Comparison of ENCODE assay signal across 7 mouse cellular contexts in genomic region chr5:137530075-137530474, GRCm38 (mm10). TPM values are rescaled to one million over a fixed set of nuclear protein-coding genes. Genes with fewer than 3 reads are reported as not detected.
A peak's percentile ranks its signal among the peaks of the same experiment; 100 is the strongest.
DNase-seq lines count a peak whose midpoint lies in the region; ATAC-seq and TF ChIP-seq lines count a peak whose summit lies in the region.

No protein-coding gene starts in this region.

- H3K4me1 ChIP-seq in lung, embryonic 15.5 days, result peaks cover 27% of the 10 kb centered on the region; the same call in 1 of the 2 replicates
- peaks cover 48% of the 10 kb centered on the region for H3K4me1 ChIP-seq in forebrain, embryonic 12.5 days
- peaks cover 42% of the 10 kb centered on the region for H3K4me1 ChIP-seq in limb, embryonic 12.5 days (replicated peaks)
- H3K4me1 ChIP-seq in olfactory bulb, adult 2 months (ENCODE audit: control insufficient read depth, insufficient read depth, low read length), result peaks cover 40% of the 10 kb centered on the region

- WGBS in lung, embryonic 15.5 days, result 70% methylated on average over 8 of the region's 8 CpGs
- 80% methylated on average over 8 of the region's 8 CpGs for WGBS in forebrain, embryonic 12.5 days
- WGBS in limb, embryonic 12.5 days, result 78% methylated on average over 8 of the region's 8 CpGs
- WGBS in olfactory bulb, adult 2 months, result 45% methylated on average over 8 of the region's 8 CpGs

- no peak for DNase-seq in lung, adult 18-20 months
- no peak for DNase-seq in spleen, postnatal 36 days (ENCODE audit: low spot score in 2 of 2)
- DNase-seq in adrenal gland, adult (ENCODE audit: inconsistent age in 2 of 2, low spot score in 1 of 2), result no peak

- no peaks in the 10 kb centered on the region for H3K27me3 ChIP-seq in lung, embryonic 15.5 days
- H3K27me3 ChIP-seq in forebrain, embryonic 12.5 days, result no peaks in the 10 kb centered on the region
- no peaks in the 10 kb centered on the region for H3K27me3 ChIP-seq in limb, embryonic 12.5 days

- H3K9me3 ChIP-seq in lung, embryonic 15.5 days, result no peaks in the 10 kb centered on the region
- H3K9me3 ChIP-seq in forebrain, embryonic 12.5 days, result no peaks in the 10 kb centered on the region
- H3K9me3 ChIP-seq in limb, embryonic 12.5 days, result no peaks in the 10 kb centered on the region

- TF ChIP-seq POLR2A in olfactory bulb, adult 2 months (IDR thresholded peaks at IDR 0.05; ENCODE audit: insufficient read depth, low read depth, low read length), result no peak

- ATAC-seq in lung, embryonic 15.5 days (ENCODE audit: borderline replicate concordance, extremely low read depth, low FRiP score, low TSS enrichment), result no peak
- ATAC-seq in forebrain, embryonic 12.5 days (ENCODE audit: low FRiP score), result no peak
- no peak for ATAC-seq in limb, embryonic 12.5 days (ENCODE audit: insufficient number of reproducible peaks, insufficient read depth, low FRiP score, low TSS enrichment, low read depth)

- peak overlapping the region; percentile 96 for H3K4me2 ChIP-seq in lung, embryonic 15.5 days
- peak overlapping the region; percentile 96 for H3K4me2 ChIP-seq in forebrain, embryonic 12.5 days
- H3K4me2 ChIP-seq in limb, embryonic 12.5 days, result peak overlapping the region; percentile 99

- H3K4me3 ChIP-seq in lung, embryonic 15.5 days, result peak overlapping the region; percentile 87
- H3K4me3 ChIP-seq in forebrain, embryonic 12.5 days (replicated peaks), result peak overlapping the region; percentile 71
- H3K4me3 ChIP-seq in limb, embryonic 12.5 days (replicated peaks), result peak overlapping the region; percentile 90
- H3K4me3 ChIP-seq in olfactory bulb, adult 2 months (ENCODE audit: insufficient read depth, low read depth, low read length), result peak overlapping the region; percentile 99

- H3K9ac ChIP-seq in lung, embryonic 15.5 days, result peak overlapping the region; percentile 84; the same call in 1 of the 2 replicates
- peak overlapping the region; percentile 92 for H3K9ac ChIP-seq in forebrain, embryonic 12.5 days
- H3K9ac ChIP-seq in limb, embryonic 12.5 days (replicated peaks), result peak overlapping the region; percentile 90

- TF ChIP-seq CTCF in olfactory bulb, adult 2 months (IDR thresholded peaks at IDR 0.05; ENCODE audit: insufficient read depth, low read depth, low read length), result no peak

- H3K27ac ChIP-seq in lung, embryonic 15.5 days, result peak overlapping the region; percentile 94
- peak overlapping the region; percentile 97 for H3K27ac ChIP-seq in forebrain, embryonic 12.5 days
- H3K27ac ChIP-seq in limb, embryonic 12.5 days, result peak overlapping the region; percentile 94
- H3K27ac ChIP-seq in olfactory bulb, adult 2 months (ENCODE audit: insufficient read depth, low read depth, low read length), result peak overlapping the region; percentile 62

- H3K36me3 ChIP-seq in lung, embryonic 15.5 days, result peaks cover 48% of the 10 kb centered on the region
- H3K36me3 ChIP-seq in forebrain, embryonic 12.5 days (replicated peaks), result peaks cover 49% of the 10 kb centered on the region
- H3K36me3 ChIP-seq in limb, embryonic 12.5 days, result peaks cover 49% of the 10 kb centered on the region

RNA-seq across cellular contexts. Expression of gene Epo, which starts 3.0 kb away (rescaled TPM):
- polyA plus RNA-seq in lung, embryonic 15.5 days (2015; fragmentation: Nextera tagmentation; extraction: Ambion mirVana), result 0.55 and 0.66 TPM in 2 replicates
- polyA plus RNA-seq in forebrain, embryonic 12.5 days (2016; fragmentation: Nextera tagmentation; extraction: Ambion mirVana), result 0.38 and 0.47 TPM in 2 replicates
- polyA plus RNA-seq in limb, embryonic 12.5 days (2016; fragmentation: Nextera tagmentation; extraction: Ambion mirVana), result 0.71 TPM in 1 of 2 replicates, not detected in the other
- polyA plus RNA-seq in olfactory bulb, adult 2 months (2012; ENCODE audit: insufficient read depth, insufficient read length, low replicate concordance, missing spikeins), result not detected in 2 replicates

RNA-seq across cellular contexts. Expression of gene Gnb2, which starts 3.2 kb away (rescaled TPM):
- 414 and 437 TPM in 2 replicates for polyA plus RNA-seq in lung, embryonic 15.5 days (2015; fragmentation: Nextera tagmentation; extraction: Ambion mirVana)
- polyA plus RNA-seq in forebrain, embryonic 12.5 days (2016; fragmentation: Nextera tagmentation; extraction: Ambion mirVana), result 411 and 417 TPM in 2 replicates
- 337 and 349 TPM in 2 replicates for polyA plus RNA-seq in limb, embryonic 12.5 days (2016; fragmentation: Nextera tagmentation; extraction: Ambion mirVana)
- not detected in 2 replicates for polyA plus RNA-seq in olfactory bulb, adult 2 months (2012; ENCODE audit: insufficient read depth, insufficient read length, low replicate concordance, missing spikeins)

RNA-seq across cellular contexts. Expression of gene Gigyf1, which starts 11.7 kb away (rescaled TPM):
- polyA plus RNA-seq in lung, embryonic 15.5 days (2015; fragmentation: Nextera tagmentation; extraction: Ambion mirVana), result 11.8 and 12.1 TPM in 2 replicates
- 18.7 TPM in 2 replicates for polyA plus RNA-seq in forebrain, embryonic 12.5 days (2016; fragmentation: Nextera tagmentation; extraction: Ambion mirVana)
- 17.0 and 17.7 TPM in 2 replicates for polyA plus RNA-seq in limb, embryonic 12.5 days (2016; fragmentation: Nextera tagmentation; extraction: Ambion mirVana)
- polyA plus RNA-seq in olfactory bulb, adult 2 months (2012; ENCODE audit: insufficient read depth, insufficient read length, low replicate concordance, missing spikeins), result not detected in 2 replicates

RNA-seq across cellular contexts. Expression of gene Actl6b, which starts 23.2 kb away (rescaled TPM):
- polyA plus RNA-seq in lung, embryonic 15.5 days (2015; fragmentation: Nextera tagmentation; extraction: Ambion mirVana), result 0.24 and 0.71 TPM in 2 replicates
- polyA plus RNA-seq in forebrain, embryonic 12.5 days (2016; fragmentation: Nextera tagmentation; extraction: Ambion mirVana), result 76.1 and 80.3 TPM in 2 replicates
- polyA plus RNA-seq in limb, embryonic 12.5 days (2016; fragmentation: Nextera tagmentation; extraction: Ambion mirVana), result 0.68 TPM in 1 of 2 replicates, not detected in the other
- not detected in 2 replicates for polyA plus RNA-seq in olfactory bulb, adult 2 months (2012; ENCODE audit: insufficient read depth, insufficient read length, low replicate concordance, missing spikeins)

RNA-seq across cellular contexts. Expression of gene Pop7, which starts 27.8 kb away (rescaled TPM):
- 54.1 and 58.4 TPM in 2 replicates for polyA plus RNA-seq in lung, embryonic 15.5 days (2015; fragmentation: Nextera tagmentation; extraction: Ambion mirVana)
- 61.6 and 62.1 TPM in 2 replicates for polyA plus RNA-seq in forebrain, embryonic 12.5 days (2016; fragmentation: Nextera tagmentation; extraction: Ambion mirVana)
- polyA plus RNA-seq in limb, embryonic 12.5 days (2016; fragmentation: Nextera tagmentation; extraction: Ambion mirVana), result 48.0 and 52.7 TPM in 2 replicates
- polyA plus RNA-seq in olfactory bulb, adult 2 months (2012; ENCODE audit: insufficient read depth, insufficient read length, low replicate concordance, missing spikeins), result not detected in 2 replicates
